Mouse (Mus musculus) intestine, postnatal 0 days (tissue): ENCODE data around the gene Pcbp2. TPM values are rescaled to one million over a fixed set of nuclear protein-coding genes. Genes with fewer than 3 reads are reported as not detected.

ENCODE experiments used
- ATAC-seq: fragments of 200-750 bp; cut with Nextera tagmentation; 2 replicates; pipeline ENCODE4 v1.8.0; 2017; ENCODE audit warnings: mild to moderate bottlenecking, moderate TSS enrichment, moderate library complexity
- H3K27ac ChIP-seq: fragments of 300-500 bp; sonication (generic); 2 replicates; pipeline ENCODE4 v1.5.1; 2014; ENCODE audit warnings: mild to moderate bottlenecking, low read depth, low read length, moderate library complexity
- H3K27me3 ChIP-seq: fragments of 300-500 bp; sonication (generic); replicated peaks from 2 replicates; pipeline ENCODE4 v1.6.1; 2014; ENCODE audit warnings: low read length, mixed read lengths; ENCODE audit not compliant: control insufficient read depth, insufficient read depth
- H3K36me3 ChIP-seq: fragments of 300-500 bp; sonication (generic); 2 replicates; pipeline ENCODE4 v1.6.1; 2014; ENCODE audit warnings: mild to moderate bottlenecking, moderate library complexity; ENCODE audit not compliant: control insufficient read depth, insufficient read depth
- H3K4me1 ChIP-seq: fragments of 300-500 bp; sonication (generic); replicated peaks from 2 replicates; pipeline ENCODE4 v1.6.1; 2014; ENCODE audit warnings: antibody characterized with exemption, low read length, mixed read lengths; ENCODE audit not compliant: control insufficient read depth, insufficient read depth
- H3K4me2 ChIP-seq: fragments of 300-500 bp; sonication (generic); replicated peaks from 2 replicates; pipeline ENCODE4 v1.6.1; 2014; ENCODE audit warnings: low read depth, mild to moderate bottlenecking, moderate library complexity
- H3K4me3 ChIP-seq: fragments of 300-500 bp; sonication (generic); 2 replicates; pipeline ENCODE4 v1.5.1; 2014; ENCODE audit warnings: low read depth, low read length
- H3K9ac ChIP-seq: fragments of 300-500 bp; sonication (generic); 2 replicates; pipeline ENCODE4 v1.6.1; 2014; ENCODE audit warnings: mild to moderate bottlenecking, low read depth, low read length
- H3K9me3 ChIP-seq: fragments of 300-500 bp; sonication (generic); 2 replicates; pipeline ENCODE4 v1.6.1; 2016; ENCODE audit warnings: mixed run types; ENCODE audit not compliant: control insufficient read depth
- CTCF ChIP-seq: sonication (generic); IDR thresholded peaks from 2 replicates; pipeline ENCODE4 v1.5.1; 2016; ENCODE audit warnings: low read depth, mild to moderate bottlenecking, control low read depth, antibody characterized with exemption, moderate library complexity
- WGBS: fragments of 180-500 bp; shearing (Covaris S2); extraction: QIAGEN DNeasy Blood & Tissue Kit; methylation state at CpG from one replicate; pipeline ENCODE4 v1.1.7; 2014; 5-methylcytosine and 5-hydroxymethylcytosine counted together
- polyA plus RNA-seq: library from polyadenylated mRNA; unstranded; fragments of >200 nt; fragmentation: Nextera tagmentation; extraction: Ambion mirVana; gene quantifications from 2 replicates; pipeline ENCODE4 v1.2.1, GENCODE M21; 2015

The Pcbp2 gene
- polyA plus RNA-seq, 1 experiment from 2014 or later, result 109 TPM

GRCm38 (mm10) chr15:102451666-102452430, 18.5 kb upstream of the Pcbp2 start:
- Histone ChIP-seq H3K27me3 (no peaks in the 10 kb centered on the region), H3K9ac (no peak overlapping the region), H3K4me2 (no peak overlapping the region), H3K27ac (peak overlapping the region; percentile 41; the same call in 1 of the 2 replicates), H3K9me3 (no peaks in the 10 kb centered on the region), H3K36me3 (no peaks in the 10 kb centered on the region), H3K4me1 (no peaks in the 10 kb centered on the region), H3K4me3 (no peak overlapping the region)
- ATAC-seq, result no peak
- TF ChIP-seq CTCF, result no peak
- WGBS, result 78% methylated on average over 26 of the region's 26 CpGs

- H3K9ac ChIP-seq, result no peak overlapping the region
- H3K4me3 ChIP-seq, result no peak overlapping the region
- no peak overlapping the region for H3K27ac ChIP-seq
- H3K36me3 ChIP-seq, result no peaks in the 10 kb centered on the region
- peak; percentile 67 for TF ChIP-seq CTCF
- WGBS, result 41% methylated on average over 6 of the region's 6 CpGs
- no peak overlapping the region for H3K4me2 ChIP-seq
- no peaks in the 10 kb centered on the region for H3K9me3 ChIP-seq
- H3K27me3 ChIP-seq, result no peaks in the 10 kb centered on the region
- no peaks in the 10 kb centered on the region for H3K4me1 ChIP-seq
- ATAC-seq, result no peak
Measured at GRCm38 (mm10) chr15:102455993-102456392, 14.3 kb upstream of the Pcbp2 start.

- Histone ChIP-seq H3K36me3 (peaks cover 6% of the 10 kb centered on the region; the same call in 1 of the 2 replicates), H3K9ac (no peak overlapping the region), H3K4me3 (peak overlapping the region; percentile 60; the same call in 1 of the 2 replicates), H3K4me2 (peak overlapping the region; percentile 66), H3K27ac (0 out of 2 replicates have a peak overlapping the region, but pooled peaks have one; percentile 41), H3K27me3 (no peaks in the 10 kb centered on the region), H3K9me3 (no peaks in the 10 kb centered on the region), H3K4me1 (no peaks in the 10 kb centered on the region)
- no peak for TF ChIP-seq CTCF
- WGBS, result 71% methylated on average over 5 of the region's 5 CpGs
- ATAC-seq, result no peak
Measured at GRCm38 (mm10) chr15:102458050-102458736, 12.1 kb upstream of the Pcbp2 start.

- peak within 1 kb of the TSS; percentile 47; the same call in 1 of the 2 replicates for H3K27ac ChIP-seq
- H3K9me3 ChIP-seq, result no peaks in the 10 kb centered on the region
- peak within 1 kb of the TSS; percentile 60 for H3K4me3 ChIP-seq
- H3K4me1 ChIP-seq, result no peaks in the 10 kb centered on the region
- under 1% methylated on average over 19 of the region's 19 CpGs for WGBS
- peak; percentile 90 for ATAC-seq
- peak within 1 kb of the TSS; percentile 66 for H3K4me2 ChIP-seq
- H3K27me3 ChIP-seq, result no peaks in the 10 kb centered on the region
- TF ChIP-seq CTCF, result peak; percentile 86
- peaks cover 13% of the 10 kb centered on the region; the same call in 1 of the 2 replicates for H3K36me3 ChIP-seq
- H3K9ac ChIP-seq, result peak within 1 kb of the TSS; percentile 28; the same call in 1 of the 2 replicates
Measured at GRCm38 (mm10) chr15:102458904-102459317, 11.4 kb upstream of the Pcbp2 start, which contains the start of gene Prr13. TSS of gene Prr13 (plus strand) at chr15:102459028.

GRCm38 (mm10) chr15:102459381-102459780, 11.0 kb upstream of the Pcbp2 start:
- ATAC-seq, result 0 out of 2 replicates have a peak, but pooled peaks have one; percentile 34

GRCm38 (mm10) chr15:102459847-102460246, 10.5 kb upstream of the Pcbp2 start:
- 36% methylated on average over 5 of the region's 5 CpGs for WGBS
- 0 out of 2 replicates have a peak overlapping the region, but pooled peaks have one; percentile 4 for H3K9ac ChIP-seq
- TF ChIP-seq CTCF, result no peak
- H3K27me3 ChIP-seq, result no peaks in the 10 kb centered on the region
- 0 out of 2 replicates have a peak, but pooled peaks have one; percentile 6 for ATAC-seq
- H3K4me1 ChIP-seq, result no peaks in the 10 kb centered on the region
- no peaks in the 10 kb centered on the region for H3K9me3 ChIP-seq
- peak overlapping the region; percentile 10; the same call in 1 of the 2 replicates for H3K27ac ChIP-seq
- peak overlapping the region; percentile 66 for H3K4me2 ChIP-seq
- peaks cover 14% of the 10 kb centered on the region; the same call in 1 of the 2 replicates for H3K36me3 ChIP-seq
- peak overlapping the region; percentile 60 for H3K4me3 ChIP-seq

More at GRCm38 (mm10) chr15:102459381-102459780, 11.0 kb upstream of the Pcbp2 start:
- peaks cover 14% of the 10 kb centered on the region; the same call in 1 of the 2 replicates for H3K36me3 ChIP-seq
- peak overlapping the region; percentile 66 for H3K4me2 ChIP-seq
- H3K9ac ChIP-seq, result peak overlapping the region; percentile 28; the same call in 1 of the 2 replicates
- no peaks in the 10 kb centered on the region for H3K4me1 ChIP-seq
- peak overlapping the region; percentile 60 for H3K4me3 ChIP-seq
- no peak for TF ChIP-seq CTCF
- WGBS, result 15% methylated on average over 6 of the region's 6 CpGs
- H3K27me3 ChIP-seq, result no peaks in the 10 kb centered on the region
- no peaks in the 10 kb centered on the region for H3K9me3 ChIP-seq
- H3K27ac ChIP-seq, result peak overlapping the region; percentile 47; the same call in 1 of the 2 replicates
